Mouse (Mus musculus): ENCODE measurements around the gene Gchfr.

The Gchfr gene

GRCm38 (mm10) chr2:119166901-119167865 is at the start of gene Gchfr:
TSS of gene Gchfr (plus strand) at chr2:119167773.
- CTCF ChIA-PET = interaction anchor here (0.7 to 1.2 kb wide), 3 partner anchors 14 to 128 kb away, joined by 4 to 13 read pairs (median 8); no protein-coding TSS in a partner anchor

DNA sequence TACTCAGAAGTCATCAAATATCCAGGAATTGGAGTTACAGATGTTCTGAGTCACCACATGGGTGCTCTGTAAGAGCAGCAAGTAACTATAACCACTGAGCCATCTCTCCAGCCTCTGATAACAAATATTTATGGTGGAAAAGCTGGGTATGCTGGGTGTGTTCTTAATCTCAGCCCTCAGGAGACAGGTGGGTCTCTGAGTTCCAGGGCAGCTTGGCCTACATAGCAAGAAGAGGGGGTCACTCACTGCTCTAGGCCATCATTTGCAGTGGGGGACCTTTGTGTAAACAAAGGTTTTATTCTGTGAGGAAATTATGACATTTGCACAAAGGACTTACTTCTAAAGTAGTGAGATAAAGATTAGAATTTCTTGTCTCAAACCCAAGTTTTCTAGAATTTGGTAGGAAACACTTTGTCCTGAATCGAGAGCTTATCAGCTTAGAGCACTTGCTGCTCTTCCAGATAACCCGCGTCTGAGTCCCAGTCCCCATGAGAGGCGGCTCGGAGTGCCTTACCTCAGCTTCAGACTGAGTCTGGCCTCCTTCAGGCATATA is 31.2 kb upstream of the Gchfr start:
- CTCF ChIA-PET = no interaction called here

DNA sequence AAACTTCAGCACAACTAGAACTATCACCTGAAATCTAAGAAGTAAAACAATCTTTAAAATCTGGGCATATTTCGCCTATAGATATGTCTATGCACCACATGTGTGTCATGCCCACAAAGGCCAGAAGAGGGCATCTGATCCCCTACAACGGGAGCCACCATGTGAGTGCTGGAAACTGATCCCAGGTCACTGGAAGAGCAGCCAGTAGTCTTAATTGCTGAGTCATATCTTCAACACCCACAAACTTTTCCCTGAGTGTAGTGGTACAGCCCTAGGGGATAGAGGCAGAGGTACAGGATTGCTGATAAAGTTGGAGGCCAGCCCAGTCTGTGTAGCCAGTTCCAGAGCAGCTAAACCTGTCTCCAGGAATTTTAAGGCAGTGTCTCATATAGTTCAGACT is 22.4 kb upstream of the Gchfr start:
- CTCF ChIA-PET = interaction anchor here (0.6 kb wide), 1 partner anchor 164 kb away, joined by 5 read pairs; no protein-coding TSS in a partner anchor

GRCm38 (mm10) chr2:119146435-119146834 is 21.1 kb upstream of the Gchfr start:
- CTCF ChIA-PET = interaction anchor here (0.8 kb wide), 1 partner anchor 9 kb away, joined by 13 read pairs; no protein-coding TSS in a partner anchor

GRCm38 (mm10) chr2:119147160-119147678 is 20.4 kb upstream of the Gchfr start:
- CTCF ChIA-PET = interaction anchor here (0.8 kb wide), 1 partner anchor 9 kb away, joined by 13 read pairs; no protein-coding TSS in a partner anchor

- CTCF ChIA-PET = interaction anchor here (0.6 kb wide), 1 partner anchor 43 kb away, joined by 4 read pairs; no protein-coding TSS in a partner anchor
Observed at GRCm38 (mm10) chr2:119147775-119148174, 19.8 kb upstream of the Gchfr start.

- CTCF ChIA-PET = interaction anchor here (0.5 to 0.6 kb wide), 2 partner anchors 11 to 172 kb away, joined by 3 to 4 read pairs; no protein-coding TSS in a partner anchor
Observed at GRCm38 (mm10) chr2:119152255-119152654, 15.3 kb upstream of the Gchfr start.

GRCm38 (mm10) chr2:119154683-119155082 is 12.9 kb upstream of the Gchfr start:
- CTCF ChIA-PET = interaction anchor here (0.6 kb wide), 1 partner anchor 165 kb away, joined by 3 read pairs; no protein-coding TSS in a partner anchor

GRCm38 (mm10) chr2:119155388-119155787 is 12.2 kb upstream of the Gchfr start:
- CTCF ChIA-PET = interaction anchor here (0.8 kb wide), 1 partner anchor 8 kb away, joined by 13 read pairs; no protein-coding TSS in a partner anchor

DNA sequence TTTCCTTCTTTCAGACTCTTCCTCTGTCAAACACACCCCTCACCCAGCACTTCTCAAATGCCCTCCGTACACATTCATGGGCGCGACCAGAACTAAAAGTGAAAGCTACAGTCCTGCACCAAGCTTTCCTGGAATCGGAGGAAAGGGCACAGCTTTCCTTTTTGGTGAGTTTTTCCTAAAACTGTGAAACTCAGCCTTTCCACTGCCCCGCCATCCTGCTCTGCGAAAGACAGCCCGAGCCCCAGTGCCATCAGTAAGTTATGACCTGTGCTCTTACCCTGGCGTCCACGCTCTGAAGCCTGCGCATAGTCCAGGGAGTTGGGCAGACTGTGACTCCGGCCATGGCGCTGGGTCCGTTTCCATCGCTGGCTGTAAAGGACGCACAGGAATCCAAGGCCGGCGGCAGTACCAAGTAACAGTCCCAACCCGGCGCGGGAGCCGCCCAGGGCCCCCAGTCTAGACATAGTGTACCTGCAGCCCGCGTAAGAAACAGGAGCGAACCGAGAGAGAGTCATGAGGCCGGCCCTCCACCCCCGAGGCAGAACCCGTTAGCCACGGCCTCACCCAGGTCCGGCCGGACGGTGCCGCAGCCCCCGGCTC is 11.4 kb upstream of the Gchfr start:
- CTCF ChIA-PET = interaction anchor here (0.8 kb wide), 1 partner anchor 9 kb away, joined by 13 read pairs; no protein-coding TSS in a partner anchor

- CTCF ChIA-PET = interaction anchor here (1.1 kb wide), 1 partner anchor 32 kb away, joined by 3 read pairs; no protein-coding TSS in a partner anchor
Observed at GRCm38 (mm10) chr2:119156681-119157572, 10.6 kb upstream of the Gchfr start, which contains the start of gene Rmdn3. TSS of gene Rmdn3 (minus strand) at chr2:119157034.

GRCm38 (mm10) chr2:119157836-119158235 is 9.7 kb upstream of the Gchfr start:
- CTCF ChIA-PET = interaction anchor here (0.7 to 1.1 kb wide), 2 partner anchors 13 to 31 kb away, joined by 3 read pairs; no protein-coding TSS in a partner anchor

DNA sequence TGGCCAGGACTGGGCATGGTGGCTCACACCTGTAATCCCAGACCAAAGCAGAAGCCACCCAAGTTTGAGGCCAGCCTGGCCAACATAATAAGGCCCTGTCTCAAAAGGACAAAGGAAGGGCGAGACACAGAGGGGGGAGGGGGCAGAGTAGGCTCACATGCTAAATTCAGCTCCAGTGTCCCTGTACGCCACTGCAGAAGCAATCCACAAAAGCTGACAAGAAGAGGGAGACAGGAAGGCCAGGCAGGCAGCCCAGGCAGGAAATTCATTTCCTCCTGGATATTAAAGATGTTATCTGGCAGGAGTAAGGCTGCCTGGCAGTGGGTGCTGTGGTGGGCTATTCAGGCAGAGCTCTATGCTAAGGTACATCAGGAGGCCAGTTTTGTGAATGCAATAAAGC is 6.3 kb upstream of the Gchfr start:
- CTCF ChIA-PET = no interaction called here

- CTCF ChIA-PET = no interaction called here
Observed at GRCm38 (mm10) chr2:119163135-119163534, 4.4 kb upstream of the Gchfr start.

DNA sequence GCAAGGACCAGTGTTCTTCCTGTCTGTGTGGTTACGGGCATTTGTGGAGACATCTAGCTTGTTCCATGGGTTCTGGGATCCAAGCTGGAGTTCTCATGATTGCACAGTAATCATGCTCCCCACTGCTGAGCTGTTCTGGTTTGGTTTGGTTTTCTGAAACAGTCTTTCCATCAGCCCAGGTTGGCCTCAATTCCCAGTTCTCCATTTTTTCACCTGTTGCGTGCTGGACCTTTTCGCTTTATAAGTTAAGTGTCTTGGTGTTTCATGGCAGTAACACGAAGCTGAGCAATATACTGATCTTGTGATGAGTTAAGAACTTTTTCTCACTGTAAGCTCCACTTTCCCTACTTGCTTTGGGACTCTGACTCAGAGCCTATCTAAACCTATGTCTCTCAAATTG is 3.6 kb upstream of the Gchfr start:
- CTCF ChIA-PET = no interaction called here

DNA sequence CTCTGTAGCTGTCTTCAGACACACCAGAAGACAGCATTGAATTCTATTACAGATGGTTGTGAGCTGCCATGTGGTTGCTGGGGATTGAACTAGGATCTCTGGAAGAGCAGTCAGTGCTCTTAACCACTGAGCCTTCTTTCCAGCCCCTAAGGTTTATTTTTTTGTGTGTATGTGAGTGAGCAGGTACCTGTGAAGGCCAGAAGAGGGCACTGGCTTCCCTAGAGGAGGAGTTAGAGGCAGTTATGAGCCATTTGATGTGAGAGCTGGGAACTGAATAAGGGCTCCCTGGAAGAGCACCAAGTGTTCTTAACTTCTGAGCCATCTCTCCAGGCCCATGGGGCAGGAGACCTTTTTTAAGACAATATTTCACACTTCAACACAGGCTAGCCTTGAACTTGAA is 2.2 kb upstream of the Gchfr start:
- CTCF ChIA-PET = no interaction called here

- CTCF ChIA-PET = no interaction called here
Observed at GRCm38 (mm10) chr2:119167866-119168256, 288 bp downstream of the Gchfr start.

GRCm38 (mm10) chr2:119170282-119170681 is 2.7 kb downstream of the Gchfr start:
- CTCF ChIA-PET = no interaction called here

GRCm38 (mm10) chr2:119171574-119171973 is 4.0 kb downstream of the Gchfr start:
- CTCF ChIA-PET = no interaction called here

DNA sequence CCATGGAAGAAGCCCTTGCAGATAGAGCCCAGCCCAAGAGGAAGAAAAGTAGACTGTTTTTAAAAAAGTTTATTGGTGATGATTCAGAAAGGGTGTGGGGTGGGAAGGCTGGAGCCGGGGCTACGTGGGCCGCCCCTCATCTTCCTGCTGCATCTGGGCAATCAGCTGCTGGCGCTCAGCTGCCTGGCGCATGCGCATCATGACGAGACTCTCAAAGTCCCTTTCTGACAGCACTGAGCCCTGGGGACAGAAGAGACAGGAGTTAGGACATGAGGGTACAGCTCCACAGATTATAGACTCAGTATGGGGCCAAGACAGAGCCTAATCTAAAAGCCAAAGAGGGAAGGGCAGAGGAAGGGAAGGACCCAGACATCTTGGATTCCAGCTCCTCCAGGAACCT is 4.9 kb downstream of the Gchfr start:
- CTCF ChIA-PET = no interaction called here
